In the genomic region with DNA sequence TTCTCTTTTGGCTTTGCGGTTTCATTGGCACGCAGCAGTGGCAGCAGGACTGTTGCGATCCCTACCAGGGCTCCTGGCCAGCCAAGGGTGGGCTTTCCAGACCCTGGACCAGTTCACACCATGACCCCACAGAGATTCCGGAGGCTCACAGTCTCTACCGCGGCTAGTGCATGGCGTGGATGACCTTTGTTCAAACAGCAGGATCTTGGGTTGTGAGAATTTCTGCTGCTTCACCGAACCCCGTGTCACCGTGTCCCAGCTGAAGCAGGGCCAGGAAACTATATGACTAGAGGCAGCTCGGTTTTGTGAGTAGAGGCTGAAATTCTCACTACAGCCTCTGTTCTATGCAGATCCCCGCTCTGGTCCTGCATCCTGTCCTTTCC, we compare ENCODE assay signal across 8 mouse cellular contexts. TPM values are rescaled to one million over a fixed set of nuclear protein-coding genes. Genes with fewer than 3 reads are reported as not detected.
DNase-seq lines count a peak whose midpoint lies in the region; ATAC-seq and TF ChIP-seq lines count a peak whose summit lies in the region.

No protein-coding gene starts in this region.

- no peaks in the 10 kb centered on the region for H3K27me3 ChIP-seq in liver, embryonic 11.5 days (replicated peaks; ENCODE audit: control insufficient read depth, insufficient read depth, low read length)
- H3K27me3 ChIP-seq in liver, embryonic 12.5 days (replicated peaks), result no peaks in the 10 kb centered on the region
- no peaks in the 10 kb centered on the region for H3K27me3 ChIP-seq in hindbrain, embryonic 12.5 days
- H3K27me3 ChIP-seq in limb, embryonic 14.5 days (ENCODE audit: control insufficient read depth, insufficient read depth, low read length), result no peaks in the 10 kb centered on the region

- DNase-seq in liver, embryonic 11.5 days (ENCODE audit: low spot score), result peak; percentile 20
- peak; percentile 38 for DNase-seq in fibroblast of lung, adult 2 months (ENCODE audit: low read depth)
- no peak for DNase-seq in limb, embryonic 14.5 days (ENCODE audit: low spot score)
- DNase-seq in urinary bladder, postnatal 10 days (ENCODE audit: low spot score), result no peak
- DNase-seq in adrenal gland, adult 8-10 months, result no peak
- DNase-seq in urinary bladder, adult 2 months (ENCODE audit: low spot score), result no peak

- H3K9me3 ChIP-seq in liver, embryonic 11.5 days (ENCODE audit: control insufficient read depth, low read length), result no peaks in the 10 kb centered on the region
- no peaks in the 10 kb centered on the region for H3K9me3 ChIP-seq in liver, embryonic 12.5 days (replicated peaks)
- H3K9me3 ChIP-seq in hindbrain, embryonic 12.5 days (replicated peaks), result no peaks in the 10 kb centered on the region
- no peaks in the 10 kb centered on the region for H3K9me3 ChIP-seq in limb, embryonic 14.5 days (ENCODE audit: control insufficient read depth, low read length)

- no peak for TF ChIP-seq POLR2A in limb, embryonic 14.5 days (IDR thresholded peaks at IDR 0.05; ENCODE audit: borderline replicate concordance, extremely low read depth, insufficient read depth, insufficient read length)

- no peak overlapping the region for H3K9ac ChIP-seq in liver, embryonic 11.5 days (ENCODE audit: low read depth, low read length)
- no peak overlapping the region for H3K9ac ChIP-seq in liver, embryonic 12.5 days
- 0 out of 2 replicates have a peak overlapping the region, but pooled peaks have one; percentile 32 for H3K9ac ChIP-seq in hindbrain, embryonic 12.5 days
- no peak overlapping the region for H3K9ac ChIP-seq in limb, embryonic 14.5 days (ENCODE audit: low read depth, low read length, severe bottlenecking)

- ATAC-seq in liver, embryonic 11.5 days (replicated peaks; ENCODE audit: low FRiP score), result no peak
- no peak for ATAC-seq in liver, embryonic 12.5 days
- peak; percentile 69 for ATAC-seq in hindbrain, embryonic 12.5 days (ENCODE audit: low FRiP score)
- no peak for ATAC-seq in limb, embryonic 14.5 days (ENCODE audit: low FRiP score, low read depth)

- no peaks in the 10 kb centered on the region for H3K36me3 ChIP-seq in liver, embryonic 11.5 days (ENCODE audit: control insufficient read depth, insufficient read depth, low read length)
- no peaks in the 10 kb centered on the region for H3K36me3 ChIP-seq in liver, embryonic 12.5 days
- H3K36me3 ChIP-seq in hindbrain, embryonic 12.5 days, result no peaks in the 10 kb centered on the region
- H3K36me3 ChIP-seq in limb, embryonic 14.5 days (ENCODE audit: control insufficient read depth, insufficient read depth, low read length), result no peaks in the 10 kb centered on the region

- H3K27ac ChIP-seq in liver, embryonic 11.5 days (ENCODE audit: low read depth, low read length), result no peak overlapping the region
- no peak overlapping the region for H3K27ac ChIP-seq in liver, embryonic 12.5 days
- peak overlapping the region; percentile 70 for H3K27ac ChIP-seq in hindbrain, embryonic 12.5 days
- H3K27ac ChIP-seq in limb, embryonic 14.5 days (replicated peaks; ENCODE audit: low read depth, low read length), result peak overlapping the region; percentile 65

- WGBS in liver, embryonic 11.5 days, result 75% methylated on average over 12 of the region's 12 CpGs
- 72% methylated on average over 12 of the region's 12 CpGs for WGBS in liver, embryonic 12.5 days (ENCODE audit: insufficient replicate concordance)
- WGBS in hindbrain, embryonic 12.5 days, result 46% methylated on average over 12 of the region's 12 CpGs
- 70% methylated on average over 12 of the region's 12 CpGs for WGBS in limb, embryonic 14.5 days

- no peak overlapping the region for H3K4me3 ChIP-seq in liver, embryonic 11.5 days (ENCODE audit: low read depth, low read length)
- no peak overlapping the region for H3K4me3 ChIP-seq in liver, embryonic 12.5 days
- no peak overlapping the region for H3K4me3 ChIP-seq in hindbrain, embryonic 12.5 days
- 0 out of 2 replicates have a peak overlapping the region, but pooled peaks have one; percentile 17 for H3K4me3 ChIP-seq in limb, embryonic 14.5 days (replicated peaks; ENCODE audit: low read length)

- H3K4me2 ChIP-seq in liver, embryonic 11.5 days, result no peak overlapping the region
- no peak overlapping the region for H3K4me2 ChIP-seq in liver, embryonic 12.5 days
- H3K4me2 ChIP-seq in hindbrain, embryonic 12.5 days (replicated peaks), result peak overlapping the region; percentile 45
- peak overlapping the region; percentile 30 for H3K4me2 ChIP-seq in limb, embryonic 14.5 days (replicated peaks; ENCODE audit: low read depth, low read length, severe bottlenecking)

- peaks cover 6% of the 10 kb centered on the region; the same call in 1 of the 2 replicates for H3K4me1 ChIP-seq in liver, embryonic 11.5 days (replicated peaks; ENCODE audit: control insufficient read depth, insufficient read depth, low read length)
- H3K4me1 ChIP-seq in liver, embryonic 12.5 days, result peaks cover 21% of the 10 kb centered on the region
- H3K4me1 ChIP-seq in hindbrain, embryonic 12.5 days, result peaks cover 21% of the 10 kb centered on the region
- peaks cover 21% of the 10 kb centered on the region for H3K4me1 ChIP-seq in limb, embryonic 14.5 days (ENCODE audit: control insufficient read depth, insufficient read depth, low read length)

RNA-seq across cellular contexts. Expression of a gene that starts 7.7 kb away (rescaled TPM):
- 3.1 and 4.7 TPM in 2 replicates for polyA plus RNA-seq in liver, embryonic 11.5 days (2014; fragmentation: Nextera tagmentation; extraction: Ambion mirVana)
- 3.8 and 4.8 TPM in 2 replicates for polyA plus RNA-seq in liver, embryonic 12.5 days (2016; fragmentation: Nextera tagmentation; extraction: Ambion mirVana)
- 28.3 and 34.9 TPM in 2 replicates for polyA plus RNA-seq in hindbrain, embryonic 12.5 days (2016; fragmentation: Nextera tagmentation; extraction: Ambion mirVana)
- 41.4 and 46.7 TPM in 2 replicates for polyA plus RNA-seq in limb, embryonic 14.5 days (2012; rRNA removed)
- polyA plus RNA-seq in limb, embryonic 14.5 days (2014; fragmentation: Nextera tagmentation; extraction: Ambion mirVana), result 33.5 and 35.0 TPM in 2 replicates
- 100 to 1,000 TPM in 2 of 4 experiments, 10 to 100 TPM in 2; 36.8 to 391 (median 229) TPM for total RNA-seq in adrenal gland, adult 8-10 months (2022)
- 120 and 150 TPM in 2 replicates for polyA plus RNA-seq in urinary bladder, adult 2 months (2012; rRNA removed)

RNA-seq across cellular contexts. Expression of a gene that starts 39.8 kb away (rescaled TPM):
- not detected in 2 replicates for polyA plus RNA-seq in liver, embryonic 11.5 days (2014; fragmentation: Nextera tagmentation; extraction: Ambion mirVana)
- 0.07 and 0.11 TPM in 2 replicates for polyA plus RNA-seq in liver, embryonic 12.5 days (2016; fragmentation: Nextera tagmentation; extraction: Ambion mirVana)
- 0.14 TPM in 1 of 2 replicates, not detected in the other for polyA plus RNA-seq in hindbrain, embryonic 12.5 days (2016; fragmentation: Nextera tagmentation; extraction: Ambion mirVana)
- 1.5 and 2.1 TPM in 2 replicates for polyA plus RNA-seq in limb, embryonic 14.5 days (2012; rRNA removed)
- 1.5 TPM in 2 replicates for polyA plus RNA-seq in limb, embryonic 14.5 days (2014; fragmentation: Nextera tagmentation; extraction: Ambion mirVana)
- total RNA-seq in adrenal gland, adult 8-10 months (2022), result 10 to 100 TPM; 45.3 to 71.8 (median 66.9) TPM
- 249 and 256 TPM in 2 replicates for polyA plus RNA-seq in urinary bladder, adult 2 months (2012; rRNA removed)

RNA-seq across cellular contexts. Expression of a gene that starts 45.0 kb away (rescaled TPM):
- 0.34 and 0.58 TPM in 2 replicates for polyA plus RNA-seq in liver, embryonic 11.5 days (2014; fragmentation: Nextera tagmentation; extraction: Ambion mirVana)
- 0.67 and 0.79 TPM in 2 replicates for polyA plus RNA-seq in liver, embryonic 12.5 days (2016; fragmentation: Nextera tagmentation; extraction: Ambion mirVana)
- polyA plus RNA-seq in hindbrain, embryonic 12.5 days (2016; fragmentation: Nextera tagmentation; extraction: Ambion mirVana), result 0.46 and 0.52 TPM in 2 replicates
- polyA plus RNA-seq in limb, embryonic 14.5 days (2012; rRNA removed), result 0.84 and 0.99 TPM in 2 replicates
- 0.76 and 0.80 TPM in 2 replicates for polyA plus RNA-seq in limb, embryonic 14.5 days (2014; fragmentation: Nextera tagmentation; extraction: Ambion mirVana)
- 1 to 10 TPM in 2 of 4 experiments, under 1 TPM in 2; 0.25 to 3.6 (median 0.89) TPM for total RNA-seq in adrenal gland, adult 8-10 months (2022)
- polyA plus RNA-seq in urinary bladder, adult 2 months (2012; rRNA removed), result 1.2 and 1.7 TPM in 2 replicates

Comparison
In these comparisons a context has a peak if more than half of its experiments do, and no peak if none do; other contexts are left out.
1. DNase-seq: peak in liver, embryonic 11.5 days (single experiment) and fibroblast of lung, adult 2 months (single experiment); none in limb, embryonic 14.5 days (single experiment), urinary bladder, postnatal 10 days (single experiment), adrenal gland, adult 8-10 months (single experiment) and urinary bladder, adult 2 months (single experiment).
2. H3K27ac ChIP-seq: peak in hindbrain, embryonic 12.5 days (single experiment) and limb, embryonic 14.5 days (single experiment); none in liver, embryonic 11.5 days (single experiment) and liver, embryonic 12.5 days (single experiment).
3. H3K4me2 ChIP-seq: peak in hindbrain, embryonic 12.5 days (single experiment) and limb, embryonic 14.5 days (single experiment); none in liver, embryonic 11.5 days (single experiment) and liver, embryonic 12.5 days (single experiment).
4. RNA of a gene that starts 39.8 kb away (polyA plus RNA-seq): 249 to 256 TPM in urinary bladder, adult 2 months; 1.5 to 2.1 TPM in limb, embryonic 14.5 days, not detected in liver, embryonic 11.5 days, 0.07 to 0.11 TPM in liver, embryonic 12.5 days and 0.14 TPM in hindbrain, embryonic 12.5 days; every median in the first group is over 10 times any median in the second.